Mouse (Mus musculus) hindbrain, embryonic 11.5 days (tissue): ENCODE measurements at regions not wholly inside any gene's neighbourhood (a gene's known extent, or its start where the extent isn't known, plus 50 kb on each side); places are given as distances from the start of the nearest gene placed in this dataset.
A peak's percentile ranks its signal among the peaks of the same experiment; 100 is the strongest.

Experiments
- ATAC-seq: fragments of 200-750 bp; cut with Nextera tagmentation; 2 replicates; pipeline ENCODE4 v1.8.0; 2017; ENCODE audit warnings: mild to moderate bottlenecking, moderate TSS enrichment, moderate library complexity; ENCODE audit not compliant: low FRiP score
- DNase-seq: peaks from one replicate; pipeline ENCODE4 v3.0.0-alpha.2; 2015; ENCODE audit warnings: low spot score
- H3K27ac ChIP-seq: fragments of 300-500 bp; sonication (generic); 2 replicates; pipeline ENCODE4 v1.5.1; 2014; ENCODE audit warnings: mild to moderate bottlenecking, low read depth, low read length
- H3K27me3 ChIP-seq: fragments of 300-500 bp; sonication (generic); 2 replicates; pipeline ENCODE4 v1.6.1; 2014; ENCODE audit warnings: mild to moderate bottlenecking, low read length, moderate library complexity, mixed read lengths; ENCODE audit not compliant: control insufficient read depth, insufficient read depth
- H3K36me3 ChIP-seq: fragments of 300-500 bp; sonication (generic); 2 replicates; pipeline ENCODE4 v1.6.1; 2014; ENCODE audit warnings: mild to moderate bottlenecking, low read length, moderate library complexity, mixed read lengths; ENCODE audit not compliant: control insufficient read depth, insufficient read depth
- H3K4me1 ChIP-seq: fragments of 300-500 bp; sonication (generic); replicated peaks from 2 replicates; pipeline ENCODE4 v1.6.1; 2014; ENCODE audit warnings: low read length, mixed read lengths; ENCODE audit not compliant: control insufficient read depth, insufficient read depth
- H3K4me2 ChIP-seq: fragments of 300-500 bp; sonication (generic); replicated peaks from 2 replicates; pipeline ENCODE4 v1.6.1; 2014; ENCODE audit warnings: mild to moderate bottlenecking, low read depth, low read length
- H3K4me3 ChIP-seq: fragments of 300-500 bp; sonication (generic); 2 replicates; pipeline ENCODE4 v1.5.1; 2014; ENCODE audit warnings: low read depth, low read length
- H3K9ac ChIP-seq: fragments of 300-500 bp; sonication (generic); 2 replicates; pipeline ENCODE4 v1.6.1; 2014; ENCODE audit warnings: low read depth, low read length
- H3K9me3 ChIP-seq: fragments of 300-500 bp; sonication (generic); 2 replicates; pipeline ENCODE4 v1.6.1; 2016; ENCODE audit warnings: low read length; ENCODE audit not compliant: control insufficient read depth
- WGBS: fragments of 180-500 bp; shearing (Covaris S2); extraction: QIAGEN DNeasy Blood & Tissue Kit; methylation state at CpG from one replicate; pipeline ENCODE4 v1.1.7; 2014; 5-methylcytosine and 5-hydroxymethylcytosine counted together

DNA sequence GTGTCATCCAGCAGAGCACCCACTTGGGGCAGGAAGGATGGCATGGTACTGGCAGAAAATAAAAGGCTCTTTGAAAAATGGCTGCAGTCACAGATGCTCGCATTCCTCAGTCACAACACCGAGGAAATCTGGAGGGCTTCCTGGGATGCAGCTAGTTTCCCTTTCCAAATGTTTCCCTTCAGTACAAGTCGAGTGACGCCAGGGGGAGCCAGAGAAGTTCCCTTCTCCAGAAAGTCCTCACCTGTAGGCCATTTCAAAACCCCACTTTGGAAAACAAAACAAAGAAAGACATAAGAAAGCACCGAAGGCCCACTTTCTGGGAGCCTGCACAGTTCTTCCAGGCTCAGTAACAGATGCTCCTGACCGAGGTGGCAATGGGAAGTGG, 199.4 kb upstream of the Apob start:
- H3K4me2 ChIP-seq = no peak overlapping the region
- 45% methylated on average over 6 of the region's 6 CpGs for WGBS
- peak; percentile 28 for ATAC-seq
- no peaks in the 10 kb centered on the region for H3K27me3 ChIP-seq
- no peak overlapping the region for H3K9ac ChIP-seq
- no peak overlapping the region for H3K4me3 ChIP-seq
- no peaks in the 10 kb centered on the region for H3K9me3 ChIP-seq
- DNase-seq = peak; percentile 26
- H3K36me3 ChIP-seq = no peaks in the 10 kb centered on the region
- 0 out of 2 replicates have a peak, but pooled peaks cover 2% of the 10 kb centered on the region for H3K4me1 ChIP-seq
- no peak overlapping the region for H3K27ac ChIP-seq

DNA sequence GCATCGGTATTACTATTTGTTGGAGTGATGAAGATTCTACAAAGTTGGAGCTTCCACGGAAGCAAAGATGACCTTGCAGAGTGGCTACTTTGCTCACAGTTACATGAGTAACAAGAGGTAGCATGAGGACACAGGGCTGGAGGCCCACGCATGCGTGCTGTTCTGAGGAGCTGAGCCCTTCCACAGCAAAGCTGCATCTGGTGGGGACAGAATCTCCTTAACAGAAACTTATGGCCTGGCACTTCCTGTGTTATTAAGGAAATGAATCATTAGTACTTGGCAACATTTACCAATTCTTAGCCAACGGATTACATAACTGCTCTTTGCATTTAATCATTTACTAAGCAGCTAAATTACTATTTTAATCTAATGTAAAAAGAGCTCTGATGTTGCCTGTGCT, 160.8 kb upstream of the Apob start:
- Histone ChIP-seq H3K27me3 (no peaks in the 10 kb centered on the region), H3K27ac (no peak overlapping the region), H3K36me3 (no peaks in the 10 kb centered on the region), H3K9me3 (no peaks in the 10 kb centered on the region), H3K4me1 (no peaks in the 10 kb centered on the region), H3K4me2 (no peak overlapping the region), H3K9ac (no peak overlapping the region), H3K4me3 (no peak overlapping the region)
- 90% methylated on average over 5 of the region's 5 CpGs for WGBS
- no peak for DNase-seq
- ATAC-seq = no peak

DNA sequence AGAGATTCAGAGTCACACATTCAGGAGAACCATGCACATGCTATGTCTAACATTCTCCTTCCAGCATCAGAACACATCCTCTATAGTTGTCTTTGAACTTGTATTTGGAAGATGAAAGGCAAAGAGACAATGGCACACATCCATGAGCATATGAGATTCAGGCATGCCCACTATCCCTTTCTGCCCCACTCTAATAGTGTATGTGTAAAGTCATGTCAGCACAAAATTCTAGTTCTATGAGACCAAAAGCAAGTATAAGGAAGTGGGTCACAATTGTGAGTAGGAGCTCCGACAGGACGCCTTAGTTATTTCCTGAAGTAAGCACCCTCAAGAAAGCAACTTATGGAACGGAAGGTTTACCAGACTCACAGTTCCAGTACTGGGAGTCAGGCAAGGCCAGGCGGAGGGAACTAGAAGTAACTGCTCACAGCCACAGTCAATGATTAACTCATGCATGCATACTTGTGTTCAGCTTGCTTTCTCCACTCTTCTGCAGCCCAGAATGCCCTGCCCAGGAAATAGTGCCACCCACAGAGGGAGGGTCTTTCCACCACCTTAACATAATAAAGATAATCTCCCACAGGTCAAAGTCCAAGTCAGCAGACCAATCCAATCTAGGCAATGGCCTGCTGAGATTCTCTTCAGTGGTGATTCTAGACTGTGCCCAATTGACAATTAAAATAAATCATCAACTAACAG, 157.3 kb upstream of the Apob start:
- Histone ChIP-seq H3K4me3 (no peak overlapping the region), H3K4me1 (no peaks in the 10 kb centered on the region), H3K27ac (no peak overlapping the region), H3K9ac (no peak overlapping the region), H3K27me3 (no peaks in the 10 kb centered on the region), H3K4me2 (no peak overlapping the region), H3K36me3 (no peaks in the 10 kb centered on the region), H3K9me3 (no peaks in the 10 kb centered on the region)
- ATAC-seq = no peak
- DNase-seq = no peak
- 82% methylated on average over 4 of the region's 4 CpGs for WGBS

DNA sequence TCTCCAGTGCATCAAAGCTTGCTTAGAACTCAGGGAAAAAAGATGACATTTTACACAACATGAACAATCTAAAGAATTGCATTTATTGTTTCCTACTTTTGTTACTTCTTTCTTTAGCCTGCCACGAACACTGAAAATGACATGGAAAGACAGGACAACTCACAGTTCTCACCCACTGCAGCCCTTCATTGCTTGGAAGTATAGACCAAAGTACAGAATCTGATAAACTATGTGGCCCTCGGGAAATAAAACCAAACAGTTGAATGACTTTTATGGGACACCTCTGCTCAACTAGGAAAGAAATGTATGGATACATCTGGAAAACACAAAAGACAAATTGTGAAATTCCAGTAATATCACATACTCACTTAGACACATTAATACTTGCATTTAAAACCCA, 156.7 kb upstream of the Apob start:
- H3K27me3 ChIP-seq = no peaks in the 10 kb centered on the region
- H3K4me2 ChIP-seq = no peak overlapping the region
- WGBS = 72% methylated on average over 2 of the region's 2 CpGs
- H3K9ac ChIP-seq = no peak overlapping the region
- DNase-seq = no peak
- H3K4me3 ChIP-seq = no peak overlapping the region
- no peaks in the 10 kb centered on the region for H3K9me3 ChIP-seq
- no peaks in the 10 kb centered on the region for H3K36me3 ChIP-seq
- H3K27ac ChIP-seq = no peak overlapping the region
- ATAC-seq = no peak
- no peaks in the 10 kb centered on the region for H3K4me1 ChIP-seq

DNA sequence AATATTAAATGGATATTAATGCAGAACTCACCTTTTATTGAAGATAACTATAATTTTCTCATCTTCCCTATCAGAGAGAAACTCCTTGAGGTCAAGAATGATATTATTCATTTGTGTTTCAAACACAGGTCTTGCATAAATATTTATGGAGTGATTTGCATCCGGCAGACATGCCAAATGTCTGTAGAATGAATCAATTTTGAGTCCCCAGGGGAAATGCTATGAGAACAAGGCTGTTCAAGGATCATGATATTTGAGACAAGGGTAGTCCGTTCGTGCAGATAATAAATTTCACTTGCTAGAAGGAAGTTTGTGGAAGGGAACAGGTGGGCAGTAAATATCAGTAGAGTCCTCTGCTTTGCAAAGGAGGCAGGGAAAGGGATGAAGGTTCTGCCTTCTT, 141.7 kb upstream of the Apob start:
- Histone ChIP-seq H3K36me3 (no peaks in the 10 kb centered on the region), H3K4me2 (no peak overlapping the region), H3K9me3 (no peaks in the 10 kb centered on the region), H3K27me3 (no peaks in the 10 kb centered on the region), H3K4me3 (no peak overlapping the region), H3K9ac (no peak overlapping the region), H3K27ac (no peak overlapping the region), H3K4me1 (no peaks in the 10 kb centered on the region)
- 56% methylated on average over 3 of the region's 3 CpGs for WGBS
- ATAC-seq (no peak), DNase-seq (no peak)

DNA sequence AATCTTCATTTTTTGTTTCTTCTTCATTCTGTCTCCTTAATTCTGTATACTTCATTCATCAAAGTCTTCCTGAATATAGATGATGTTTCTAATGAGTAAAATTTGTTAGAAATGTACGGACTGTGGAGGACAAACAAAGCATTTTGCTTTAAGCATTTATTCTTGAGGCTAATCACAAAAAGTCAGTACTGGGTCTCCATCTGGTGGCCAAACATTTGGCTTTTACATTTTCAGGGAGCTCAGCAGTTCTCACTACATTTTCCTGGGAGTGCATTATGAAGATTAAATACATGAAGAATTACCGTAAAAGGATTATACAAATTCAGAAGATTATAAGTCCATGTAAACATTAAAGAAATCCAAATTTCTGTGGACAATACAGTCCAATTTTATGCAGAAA, 123.6 kb upstream of the Apob start:
- no peaks in the 10 kb centered on the region for H3K4me1 ChIP-seq
- DNase-seq (no peak), ATAC-seq (no peak)
- H3K4me2 ChIP-seq = no peak overlapping the region
- no peak overlapping the region for H3K27ac ChIP-seq
- no peak overlapping the region for H3K4me3 ChIP-seq
- WGBS = 86% methylated on average over 2 of the region's 2 CpGs
- H3K9ac ChIP-seq = no peak overlapping the region
- no peaks in the 10 kb centered on the region for H3K27me3 ChIP-seq
- H3K36me3 ChIP-seq = no peaks in the 10 kb centered on the region
- no peaks in the 10 kb centered on the region for H3K9me3 ChIP-seq

DNA sequence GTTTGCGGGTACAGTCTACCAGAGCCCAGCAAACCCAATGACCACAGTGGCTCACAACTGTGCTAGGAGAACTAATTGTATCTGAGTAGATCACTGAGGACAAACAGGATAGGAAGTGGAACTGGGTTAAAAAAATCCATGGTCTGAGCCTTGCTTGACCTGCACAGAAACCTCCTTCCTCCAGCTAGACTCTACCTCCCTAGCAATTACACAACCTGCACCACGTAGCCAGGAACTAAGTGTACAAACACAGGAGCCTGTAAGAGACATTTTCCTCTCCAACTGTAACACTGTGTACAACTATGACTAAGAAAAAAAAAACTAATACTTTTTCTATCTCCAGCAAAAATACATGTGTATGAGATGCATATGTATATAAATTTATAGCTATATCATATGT, 121.8 kb upstream of the Apob start:
- DNase-seq = no peak
- H3K9me3 ChIP-seq = no peaks in the 10 kb centered on the region
- H3K4me1 ChIP-seq = no peaks in the 10 kb centered on the region
- no peak overlapping the region for H3K27ac ChIP-seq
- H3K4me2 ChIP-seq = no peak overlapping the region
- no peak overlapping the region for H3K4me3 ChIP-seq
- H3K9ac ChIP-seq = no peak overlapping the region
- 89% methylated on average over 2 of the region's 2 CpGs for WGBS
- no peaks in the 10 kb centered on the region for H3K36me3 ChIP-seq
- ATAC-seq = no peak
- no peaks in the 10 kb centered on the region for H3K27me3 ChIP-seq

DNA sequence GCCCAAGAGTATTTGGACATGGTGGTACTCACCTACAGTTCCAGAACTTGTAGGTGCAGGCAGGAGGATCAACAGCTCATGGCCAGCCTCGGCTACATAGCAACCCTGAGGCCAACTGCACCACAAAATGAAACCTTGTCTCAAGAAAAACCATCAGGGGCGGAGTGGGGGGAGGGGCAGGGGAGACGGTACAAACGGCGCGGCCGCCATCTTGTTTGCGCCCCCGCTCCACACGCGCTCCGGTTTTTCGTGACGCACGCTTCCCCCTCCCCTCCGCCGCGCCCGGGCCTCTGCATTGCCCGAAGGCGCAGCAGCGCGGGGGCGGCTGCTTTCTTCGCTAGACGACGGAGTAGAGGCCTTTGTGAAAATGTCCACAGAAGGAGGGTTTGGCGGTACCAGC, 117.9 kb upstream of the Apob start:
- Histone ChIP-seq H3K9me3 (no peaks in the 10 kb centered on the region), H3K9ac (no peak overlapping the region), H3K4me1 (no peaks in the 10 kb centered on the region), H3K27me3 (no peaks in the 10 kb centered on the region), H3K36me3 (no peaks in the 10 kb centered on the region), H3K27ac (no peak overlapping the region), H3K4me3 (no peak overlapping the region), H3K4me2 (no peak overlapping the region)
- no peak for DNase-seq
- no peak for ATAC-seq
- WGBS = 86% methylated on average over 24 of the region's 28 CpGs

DNA sequence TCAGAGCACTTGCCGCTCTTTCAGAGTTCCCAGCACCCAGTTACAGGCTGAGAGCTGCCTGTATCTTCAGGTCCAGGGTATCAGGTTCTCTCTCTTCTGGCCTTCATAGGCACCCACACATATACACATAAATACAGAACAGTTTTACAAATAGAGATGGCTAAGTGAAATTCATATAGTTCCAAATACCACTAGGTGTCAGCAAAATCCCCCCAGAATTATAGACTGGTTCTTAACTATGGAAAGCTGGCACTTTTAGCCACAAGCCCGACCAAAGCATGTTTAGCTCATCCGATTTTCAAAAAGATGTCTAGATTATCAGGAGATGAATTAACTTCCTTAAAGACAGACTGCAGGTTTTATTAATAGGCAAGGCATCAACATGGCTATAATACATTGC, 107.4 kb upstream of the Apob start:
- ATAC-seq = no peak
- H3K27ac ChIP-seq = no peak overlapping the region
- no peaks in the 10 kb centered on the region for H3K4me1 ChIP-seq
- H3K9me3 ChIP-seq = no peaks in the 10 kb centered on the region
- no peak overlapping the region for H3K4me2 ChIP-seq
- DNase-seq = no peak
- no peaks in the 10 kb centered on the region for H3K27me3 ChIP-seq
- H3K9ac ChIP-seq = no peak overlapping the region
- H3K36me3 ChIP-seq = no peaks in the 10 kb centered on the region
- no peak overlapping the region for H3K4me3 ChIP-seq
- 80% methylated on average over 3 of the region's 3 CpGs for WGBS
